Mouse (Mus musculus) ES-E14 (cell line): ENCODE measurements around the gene Krt23. TPM values are rescaled to one million over a fixed set of nuclear protein-coding genes. Genes with fewer than 3 reads are reported as not detected.

Experiments
- DNase-seq: peaks from one replicate; pipeline ENCODE4 v3.0.0-alpha.2; 2013; ENCODE audit warnings: low read depth, low spot score
- H3K27ac ChIP-seq: 2 replicates; pipeline ENCODE4 v1.5.1; 2012; ENCODE audit warnings: low read depth, mild to moderate bottlenecking, low read length, moderate library complexity, mixed read lengths; ENCODE audit not compliant: poor library complexity, insufficient read depth, severe bottlenecking
- H3K36me3 ChIP-seq: 2 replicates; pipeline ENCODE4 v1.6.1; 2012; ENCODE audit warnings: mild to moderate bottlenecking, low read length, moderate library complexity, mixed read lengths; ENCODE audit not compliant: control insufficient read depth, poor library complexity, insufficient read depth, severe bottlenecking
- H3K4me1 ChIP-seq, 2 experiments: fragments of 150-350 bp in 1 of 2; sonication (generic) in 1 of 2; 2 replicates each; pipeline ENCODE4 v1.6.1; 2012; ENCODE audit warnings: low read length in 2 of 2, mild to moderate bottlenecking in 1 of 2, mixed read lengths in 1 of 2; ENCODE audit not compliant: control insufficient read depth in 2 of 2, insufficient read depth in 2 of 2, poor library complexity in 1 of 2
- H3K4me3 ChIP-seq, 2 experiments: fragments of 150-350 bp in 1 of 2; sonication (generic) in 1 of 2; 2 replicates each; pipeline ENCODE4 v1.5.1; 2012; ENCODE audit warnings: low read length in 2 of 2, low read depth in 1 of 2, mild to moderate bottlenecking in 1 of 2, mixed read lengths in 1 of 2; ENCODE audit not compliant: insufficient read depth in 1 of 2, poor library complexity in 1 of 2, severe bottlenecking in 1 of 2
- H3K9ac ChIP-seq: 2 replicates; pipeline ENCODE4 v1.6.1; 2012; ENCODE audit warnings: low read depth, mild to moderate bottlenecking, low read length, mixed read lengths; ENCODE audit not compliant: poor library complexity, insufficient read depth, severe bottlenecking
- H3K9me3 ChIP-seq: fragments of 150-350 bp; sonication (generic); 2 replicates; pipeline ENCODE4 v1.6.1; 2012; ENCODE audit warnings: low read depth, mild to moderate bottlenecking, low read length; ENCODE audit not compliant: control insufficient read depth, insufficient read depth
- CHD2 ChIP-seq: IDR thresholded peaks from 2 replicates; pipeline ENCODE4 v1.6.1; 2014; ENCODE audit warnings: mild to moderate bottlenecking, low read depth, low read length, inconsistent platforms
- HCFC1 ChIP-seq: IDR thresholded peaks from 2 replicates; pipeline ENCODE4 v1.6.1; 2012; ENCODE audit warnings: low read length, inconsistent platforms, borderline replicate concordance; ENCODE audit not compliant: insufficient read depth
- MAFK ChIP-seq: IDR thresholded peaks from 2 replicates; pipeline ENCODE4 v1.6.1; 2014; ENCODE audit warnings: mild to moderate bottlenecking, low read depth, low read length, inconsistent platforms; ENCODE audit not compliant: insufficient read depth
- ZC3H11A ChIP-seq: IDR thresholded peaks from 2 replicates; pipeline ENCODE4 v1.6.1; 2012; ENCODE audit warnings: low read depth, mild to moderate bottlenecking, inconsistent platforms, low read length, borderline replicate concordance
- ZNF384 ChIP-seq: IDR thresholded peaks from 2 replicates; pipeline ENCODE4 v1.6.1; 2012; ENCODE audit warnings: low read depth, low read length, inconsistent platforms
- in situ Hi-C, 2 experiments: fragments of 600-800 bp; cut with MboI; formaldehyde crosslinking; loops; one replicate each; pipeline ENCODE4 v1.15.1; 2025; ENCODE audit warnings: low sequenced_read_pairs in 2 of 2, inconsistent platforms in 1 of 2; ENCODE audit not compliant: unreplicated experiment in 2 of 2
- total RNA-seq: library from RNA; depleted of rRNA; stranded (reverse); fragments of 300-350 nt; gene quantifications from 2 replicates; pipeline ENCODE4 v1.2.3, GENCODE M21; 2012

Gene Krt23
- total RNA-seq, 1 experiment = 0.18 TPM

DNA sequence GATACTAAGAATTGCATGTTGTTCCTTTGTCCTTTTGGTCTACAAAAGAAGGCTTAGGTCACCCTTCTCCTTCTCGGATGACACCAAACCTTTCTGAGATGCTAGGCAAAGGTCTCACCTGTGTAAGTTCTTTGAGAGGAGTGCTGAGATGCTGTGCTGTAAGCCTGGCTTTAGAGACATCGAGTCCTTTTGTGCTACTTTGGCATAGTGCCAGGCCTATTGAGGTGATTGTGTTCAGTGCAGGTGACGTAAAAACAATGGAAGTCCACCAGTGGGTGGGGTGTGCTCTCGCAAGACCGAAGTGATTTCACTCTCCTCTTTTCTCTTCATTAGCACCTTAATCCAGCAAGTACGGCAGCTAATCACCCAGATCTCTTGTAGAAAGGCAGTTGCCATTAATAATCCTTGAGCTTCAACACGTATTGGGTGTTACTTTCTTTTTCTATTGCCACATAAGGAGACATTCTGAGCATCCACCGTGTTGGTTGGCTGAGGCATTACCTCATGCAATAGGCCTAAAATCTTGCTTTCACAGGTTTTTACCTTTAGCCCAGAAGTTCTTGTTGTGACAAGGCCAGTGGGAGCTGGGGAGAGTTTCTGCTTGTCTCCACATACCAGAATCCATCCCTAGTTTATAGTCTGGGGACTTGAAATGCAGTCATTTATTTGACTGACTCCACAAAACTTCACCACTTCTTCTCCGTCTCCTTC is 7.3 kb upstream of the Krt23 start:
- Histone ChIP-seq H3K9me3 (no peaks in the 10 kb centered on the region), H3K36me3 (no peaks in the 10 kb centered on the region), H3K4me1 (no peaks in the 10 kb centered on the region), H3K9ac (no peak overlapping the region), H3K4me3 (no peak overlapping the region), H3K27ac (no peak overlapping the region)
- TF ChIP-seq ZC3H11A (no peak), ZNF384 (no peak), MAFK (no peak), HCFC1 (no peak), CHD2 (no peak)
- peak; percentile 24 for DNase-seq
- in situ Hi-C loops = no loop called here

- Histone ChIP-seq H3K4me3 (no peak overlapping the region), H3K9ac (no peak overlapping the region), H3K27ac (no peak overlapping the region), H3K4me1 (no peaks in the 10 kb centered on the region), H3K9me3 (no peaks in the 10 kb centered on the region), H3K36me3 (no peaks in the 10 kb centered on the region)
- DNase-seq = no peak
- TF ChIP-seq MAFK (no peak), ZC3H11A (no peak), HCFC1 (no peak)
- in situ Hi-C loops = no loop called here
Observed at GRCm38 (mm10) chr11:99496460-99496859, 3.5 kb upstream of the Krt23 start.

- Histone ChIP-seq H3K4me1 (no peaks in the 10 kb centered on the region), H3K27ac (no peak overlapping the region), H3K9ac (no peak overlapping the region), H3K4me3 (no peak overlapping the region), H3K9me3 (no peaks in the 10 kb centered on the region), H3K36me3 (no peaks in the 10 kb centered on the region)
- DNase-seq = no peak
- TF ChIP-seq ZC3H11A (no peak), MAFK (no peak), ZNF384 (no peak), HCFC1 (no peak), CHD2 (no peak)
- in situ Hi-C loops = no loop called here
Observed at GRCm38 (mm10) chr11:99494741-99495140, 1.8 kb upstream of the Krt23 start.

- Histone ChIP-seq H3K4me3 (no peak overlapping the region), H3K9ac (no peak overlapping the region), H3K36me3 (no peaks in the 10 kb centered on the region), H3K4me1 (no peaks in the 10 kb centered on the region), H3K27ac (no peak overlapping the region), H3K9me3 (no peaks in the 10 kb centered on the region)
- DNase-seq = peak; percentile 39
- in situ Hi-C loops = no loop called here
- TF ChIP-seq ZNF384 (no peak), MAFK (no peak), HCFC1 (no peak), ZC3H11A (no peak), CHD2 (no peak)
Observed at GRCm38 (mm10) chr11:99493574-99493850, 575 bp upstream of the Krt23 start.

GRCm38 (mm10) chr11:99491040-99491439 is 1.9 kb downstream of the Krt23 start:
- Histone ChIP-seq H3K9me3 (no peaks in the 10 kb centered on the region), H3K27ac (no peak overlapping the region), H3K36me3 (no peaks in the 10 kb centered on the region), H3K4me1 (no peaks in the 10 kb centered on the region), H3K9ac (no peak overlapping the region), H3K4me3 (no peak overlapping the region)
- DNase-seq = no peak
- in situ Hi-C loops = no loop called here
- no peak for TF ChIP-seq CHD2
- no peak for TF ChIP-seq ZC3H11A
- no peak for TF ChIP-seq MAFK
- TF ChIP-seq HCFC1 = no peak
- TF ChIP-seq ZNF384 = no peak
